Mouse (Mus musculus): ENCODE results near the gene Serping1.
"Not testable (repeated sequence)": the region's sequence is repeated elsewhere in the genome, so short reads cannot be mapped to it uniquely, and the experiment has no call there.

Serping1 gene

GRCm38 (mm10) chr2:84775241-84775640, at the start of gene Serping1:
Gene Serping1, minus strand, starts transcription at chr2:84775444.
- DNase-seq = peak; percentile 46

- no peak for DNase-seq
These were observed 48.0 kb upstream of the Serping1 start for GRCm38 (mm10) chr2:84823237-84823636.

- no peak for DNase-seq
These were observed 47.3 kb upstream of the Serping1 start, which contains the start of gene Smtnl1 for GRCm38 (mm10) chr2:84822552-84822951. Gene Smtnl1, minus strand, starts transcription at chr2:84822652.

GRCm38 (mm10) chr2:84819861-84820260, 44.6 kb upstream of the Serping1 start:
- no peak for DNase-seq

GRCm38 (mm10) chr2:84812676-84813075, 37.4 kb upstream of the Serping1 start:
- no peak for DNase-seq

- no peak for DNase-seq
These were observed 36.6 kb upstream of the Serping1 start for GRCm38 (mm10) chr2:84811880-84812279.

GRCm38 (mm10) chr2:84810886-84811577, 35.8 kb upstream of the Serping1 start:
- peak; percentile 90 for DNase-seq

GRCm38 (mm10) chr2:84810526-84810885, 35.3 kb upstream of the Serping1 start:
- no peak for DNase-seq

GRCm38 (mm10) chr2:84809330-84809729, 34.1 kb upstream of the Serping1 start:
- DNase-seq = no peak

GRCm38 (mm10) chr2:84806546-84806945, 31.3 kb upstream of the Serping1 start:
- DNase-seq = no peak

GRCm38 (mm10) chr2:84803963-84804362, 28.7 kb upstream of the Serping1 start:
- no peak for DNase-seq

GRCm38 (mm10) chr2:84801223-84801622, 26.0 kb upstream of the Serping1 start:
- not testable (repeated sequence) for DNase-seq

GRCm38 (mm10) chr2:84800304-84800703, 25.1 kb upstream of the Serping1 start:
- no peak for DNase-seq

GRCm38 (mm10) chr2:84799041-84799561, 23.9 kb upstream of the Serping1 start:
- DNase-seq = peak; percentile 83

GRCm38 (mm10) chr2:84798493-84798921, 23.3 kb upstream of the Serping1 start, which contains the start of gene Ube2l6:
Gene Ube2l6, plus strand, starts transcription at chr2:84798828.
- DNase-seq = peak; percentile 82

- peak; percentile 85 for DNase-seq
These were observed 22.7 kb upstream of the Serping1 start for GRCm38 (mm10) chr2:84797833-84798492.

GRCm38 (mm10) chr2:84793871-84794270, 18.6 kb upstream of the Serping1 start:
- DNase-seq = no peak

GRCm38 (mm10) chr2:84793154-84793553, 17.9 kb upstream of the Serping1 start:
- no peak for DNase-seq

- no peak for DNase-seq
These were observed 17.3 kb upstream of the Serping1 start for GRCm38 (mm10) chr2:84792516-84792915.

GRCm38 (mm10) chr2:84790418-84790817, 15.2 kb upstream of the Serping1 start:
- DNase-seq = no peak

GRCm38 (mm10) chr2:84788316-84788715, 13.1 kb upstream of the Serping1 start:
- no peak for DNase-seq

- peak; percentile 52 for DNase-seq
These were observed 8.8 kb upstream of the Serping1 start for GRCm38 (mm10) chr2:84783840-84784566.

GRCm38 (mm10) chr2:84783315-84783714, 8.1 kb upstream of the Serping1 start:
- DNase-seq = no peak

Data from kidney, postnatal 10 days (tissue).